Mouse (Mus musculus) lung, adult 2 months (tissue): ENCODE results near the gene Ltbr. TPM values are rescaled to one million over a fixed set of nuclear protein-coding genes. Genes with fewer than 3 reads are reported as not detected.
A peak's percentile ranks its signal among the peaks of the same experiment; 100 is the strongest.

Experiments used
- DNase-seq: peaks from one replicate; pipeline ENCODE4 v3.0.0; 2022
- H3K4me1 ChIP-seq: fragments of 200-500 bp; 2 replicates; pipeline ENCODE4 v1.6.1; 2011; ENCODE audit warnings: low read length; ENCODE audit not compliant: control insufficient read depth, insufficient read depth
- H3K4me3 ChIP-seq: fragments of 200-500 bp; replicated peaks from 2 replicates; pipeline ENCODE3; 2011; ENCODE audit warnings: low read depth, mild to moderate bottlenecking, control low read depth, low read length; ENCODE audit errors: extremely low read depth
- CTCF ChIP-seq: fragments of 200-500 bp; IDR thresholded peaks from 2 replicates; pipeline ENCODE4 v1.5.1; 2011; ENCODE audit warnings: mild to moderate bottlenecking, low read length, control low read depth; ENCODE audit not compliant: insufficient read depth
- POLR2A ChIP-seq: fragments of 200-500 bp; IDR thresholded peaks from 2 replicates; pipeline ENCODE4 v1.6.1; 2011; ENCODE audit warnings: low read depth, mild to moderate bottlenecking, control low read depth, low read length, borderline replicate concordance; ENCODE audit errors: extremely low read depth
- WGBS: fragments of 180-500 bp; shearing (Covaris S2); methylation state at CpG from one replicate; pipeline ENCODE4 v1.1.7; 2018; 5-methylcytosine and 5-hydroxymethylcytosine counted together
- polyA plus RNA-seq: library from polyadenylated mRNA; depleted of rRNA; stranded (reverse); fragments of >200 nt; gene quantifications from 2 replicates; pipeline ENCODE4 v1.2.3, GENCODE M21; 2012

Ltbr gene
- polyA plus RNA-seq, 1 experiment, result 107 TPM

DNA sequence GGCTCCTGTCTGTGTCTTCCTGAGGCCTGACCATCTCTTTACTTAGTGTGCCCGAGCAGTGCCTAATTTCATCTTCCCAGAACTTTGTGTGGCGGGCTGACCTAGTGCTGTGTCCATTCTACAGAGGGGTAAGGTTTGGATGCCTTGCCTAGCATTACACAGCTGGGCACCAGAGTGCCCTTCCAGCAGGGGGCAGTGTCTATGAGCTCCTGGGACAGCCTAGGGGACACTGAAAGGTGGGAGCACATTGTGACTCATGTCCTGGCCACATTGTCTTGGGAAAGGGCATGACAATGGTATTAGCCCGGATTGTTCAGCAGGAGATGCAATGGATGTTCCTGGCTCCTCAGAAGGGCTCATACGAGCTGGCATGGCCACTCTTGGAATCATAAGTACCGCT is 14.6 kb upstream of the Ltbr start:
- TF ChIP-seq POLR2A, result peak; percentile 13; the same call in 1 of the 2 replicates
- TF ChIP-seq CTCF, result peak; percentile 84
- Histone ChIP-seq H3K4me3 (no peak overlapping the region), H3K4me1 (no peaks in the 10 kb centered on the region)
- peak; percentile 73 for DNase-seq
- WGBS, result 68% methylated on average over 5 of the region's 5 CpGs

- no peak for TF ChIP-seq CTCF
- peak; percentile 19; the same call in 1 of the 2 replicates for TF ChIP-seq POLR2A
- Histone ChIP-seq H3K4me3 (no peak overlapping the region), H3K4me1 (no peaks in the 10 kb centered on the region)
- 44% methylated on average over 6 of the region's 6 CpGs for WGBS
- peak; percentile 35 for DNase-seq
Observed at GRCm38 (mm10) chr6:125325337-125325736, 11.7 kb upstream of the Ltbr start.

- TF ChIP-seq CTCF (no peak), POLR2A (no peak)
- Histone ChIP-seq H3K4me3 (peak overlapping the region; percentile 53), H3K4me1 (peaks cover 5% of the 10 kb centered on the region; the same call in 1 of the 2 replicates)
- 46% methylated on average over 6 of the region's 6 CpGs for WGBS
- DNase-seq, result peak; percentile 33
Observed at GRCm38 (mm10) chr6:125323547-125323946, 9.9 kb upstream of the Ltbr start.

- Histone ChIP-seq H3K4me3 (peak overlapping the region; percentile 73), H3K4me1 (peaks cover 6% of the 10 kb centered on the region; the same call in 1 of the 2 replicates)
- TF ChIP-seq CTCF, result no peak
- peak; percentile 58; the same call in 1 of the 2 replicates for TF ChIP-seq POLR2A
- WGBS, result 64% methylated on average over 13 of the region's 13 CpGs
- DNase-seq, result peak; percentile 59
Observed at GRCm38 (mm10) chr6:125322794-125323193, 9.1 kb upstream of the Ltbr start.

GRCm38 (mm10) chr6:125321114-125321855 is 7.6 kb upstream of the Ltbr start:
- Histone ChIP-seq H3K4me3 (peak overlapping the region; percentile 73), H3K4me1 (peaks cover 6% of the 10 kb centered on the region; the same call in 1 of the 2 replicates)
- TF ChIP-seq POLR2A (peak; percentile 65; the same call in 1 of the 2 replicates), CTCF (no peak)
- DNase-seq, result peak; percentile 77
- 32% methylated on average over 26 of the region's 26 CpGs for WGBS

GRCm38 (mm10) chr6:125320323-125320722 is 6.6 kb upstream of the Ltbr start, which contains the start of gene Scnn1a:
TSS of gene Scnn1a (plus strand) at chr6:125320659.
- TF ChIP-seq CTCF, result no peak
- TF ChIP-seq POLR2A, result 0 out of 2 replicates have a peak, but pooled peaks have one; percentile 25
- H3K4me1 ChIP-seq, result peaks cover 6% of the 10 kb centered on the region; the same call in 1 of the 2 replicates
- peak within 1 kb of the TSS; percentile 73 for H3K4me3 ChIP-seq
- WGBS, result 84% methylated on average over 1 of the region's 1 CpGs
- peak; percentile 70 for DNase-seq

GRCm38 (mm10) chr6:125319919-125320296 is 6.2 kb upstream of the Ltbr start:
- Histone ChIP-seq H3K4me1 (peaks cover 6% of the 10 kb centered on the region; the same call in 1 of the 2 replicates), H3K4me3 (no peak overlapping the region)
- TF ChIP-seq CTCF, result no peak
- TF ChIP-seq POLR2A, result peak; percentile 21; the same call in 1 of the 2 replicates
- DNase-seq, result peak; percentile 36

- no peak for TF ChIP-seq CTCF
- peak; percentile 53; the same call in 1 of the 2 replicates for TF ChIP-seq POLR2A
- H3K4me1 ChIP-seq, result peaks cover 9% of the 10 kb centered on the region
- WGBS, result 39% methylated on average over 15 of the region's 15 CpGs
- DNase-seq, result peak; percentile 74
- H3K4me3 ChIP-seq, result peak overlapping the region; percentile 20
Observed at GRCm38 (mm10) chr6:125318981-125319918, 5.6 kb upstream of the Ltbr start.

DNA sequence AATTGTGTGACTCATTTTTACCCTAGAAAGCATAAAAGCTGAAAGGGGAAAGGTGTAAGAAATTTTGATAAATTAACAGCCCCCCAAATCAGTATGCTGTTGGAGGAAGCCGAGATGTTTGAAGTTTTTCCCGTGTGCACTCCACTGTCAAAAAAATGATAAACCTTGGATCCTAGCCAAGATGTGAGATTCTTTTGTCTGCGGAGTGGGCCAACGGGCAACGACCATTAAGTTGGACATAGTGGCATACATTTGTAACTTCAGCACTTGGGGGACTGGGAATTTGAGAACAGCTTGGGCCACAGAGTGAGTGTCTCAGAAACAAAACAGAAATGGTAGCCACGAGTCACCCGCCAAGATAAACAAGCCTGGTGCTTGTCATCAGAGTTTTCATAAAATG is 3.4 kb upstream of the Ltbr start:
- no peak for TF ChIP-seq CTCF
- TF ChIP-seq POLR2A, result no peak
- Histone ChIP-seq H3K4me3 (no peak overlapping the region), H3K4me1 (peaks cover 19% of the 10 kb centered on the region)
- no peak for DNase-seq
- WGBS, result 19% methylated on average over 7 of the region's 7 CpGs
